Mouse (Mus musculus) bone marrow macrophage, adult 2 months (primary cell): ENCODE measurements around the gene Vav3.

Experiments used
- CTCF ChIP-seq: IDR thresholded peaks from 2 replicates; pipeline ENCODE4 v1.5.1; 2012; ENCODE audit warnings: low read depth, mild to moderate bottlenecking, low read length, moderate library complexity
- POLR2A ChIP-seq: IDR thresholded peaks from 2 replicates; pipeline ENCODE4 v1.6.1; 2012; ENCODE audit warnings: mild to moderate bottlenecking, low read depth, low read length, borderline replicate concordance

- TF ChIP-seq POLR2A (no peak), CTCF (no peak)
Measured at GRCm38 (mm10) chr3:109366411-109366851, 26.0 kb downstream of the Vav3 start.
